Mouse (Mus musculus) thymus, adult 2 months (tissue): ENCODE measurements at regions not wholly inside any gene's neighbourhood (a gene's known extent, or its start where the extent isn't known, plus 50 kb on each side); places are given as distances from the start of the nearest gene placed in this dataset.
"Not testable (repeated sequence)": the region's sequence is repeated elsewhere in the genome, so short reads cannot be mapped to it uniquely, and the experiment has no call there.

Experiments used
- DNase-seq: peaks from one replicate; pipeline ENCODE4 v3.0.0; 2021
- H3K27ac ChIP-seq: fragments of 200-500 bp; 2 replicates; pipeline ENCODE4 v1.5.1; 2012; ENCODE audit warnings: low read length, control low read depth; ENCODE audit not compliant: control insufficient read depth, insufficient read depth
- H3K27me3 ChIP-seq: fragments of 200-500 bp; 2 replicates; pipeline ENCODE4 v1.6.1; 2012; ENCODE audit warnings: mild to moderate bottlenecking, low read length, moderate library complexity, mixed read lengths; ENCODE audit not compliant: control insufficient read depth, insufficient read depth
- H3K36me3 ChIP-seq: fragments of 200-500 bp; 2 replicates; pipeline ENCODE4 v1.6.1; 2012; ENCODE audit warnings: mild to moderate bottlenecking, low read length, moderate library complexity; ENCODE audit not compliant: control insufficient read depth, insufficient read depth
- H3K4me1 ChIP-seq: fragments of 200-500 bp; replicated peaks from 2 replicates; pipeline ENCODE4 v1.6.1; 2012; ENCODE audit warnings: low read length; ENCODE audit not compliant: control insufficient read depth, insufficient read depth
- H3K4me3 ChIP-seq: fragments of 200-500 bp; 2 replicates; pipeline ENCODE4 v1.5.1; 2012; ENCODE audit warnings: mild to moderate bottlenecking, low read length, control low read depth, moderate library complexity; ENCODE audit not compliant: control insufficient read depth, insufficient read depth
- CTCF ChIP-seq: fragments of 200-500 bp; IDR thresholded peaks from 2 replicates; pipeline ENCODE4 v1.5.1; 2012; ENCODE audit warnings: mild to moderate bottlenecking, control low read depth, low read length, moderate library complexity, borderline replicate concordance; ENCODE audit not compliant: control insufficient read depth, poor library complexity, insufficient read depth; ENCODE audit errors: extremely low read depth
- POLR2A ChIP-seq: fragments of 200-500 bp; IDR thresholded peaks from 2 replicates; pipeline ENCODE4 v1.6.1; 2012; ENCODE audit warnings: mild to moderate bottlenecking, low read length, control low read depth, moderate library complexity; ENCODE audit not compliant: control insufficient read depth, poor library complexity, insufficient read depth; ENCODE audit errors: extremely low read depth
- WGBS: fragments of 180-500 bp; shearing (Covaris S2); methylation state at CpG from one replicate; pipeline ENCODE4 v1.1.7; 2018; 5-methylcytosine and 5-hydroxymethylcytosine counted together

- 96% methylated on average over 4 of the region's 4 CpGs for WGBS
- H3K27ac ChIP-seq = no peak overlapping the region
- H3K4me3 ChIP-seq = no peak overlapping the region
- TF ChIP-seq CTCF = no peak
- no peak for TF ChIP-seq POLR2A
- H3K36me3 ChIP-seq = no peaks in the 10 kb centered on the region
- 0 out of 2 replicates have a peak, but pooled peaks cover 2% of the 10 kb centered on the region for H3K4me1 ChIP-seq
- H3K27me3 ChIP-seq = no peaks in the 10 kb centered on the region
- no peak for DNase-seq
Measured at GRCm38 (mm10) chr17:4876431-4876830, 117.7 kb upstream of the Arid1b start.

GRCm38 (mm10) chr17:4881473-4881872, 112.7 kb upstream of the Arid1b start:
- TF ChIP-seq CTCF = no peak
- no peak for DNase-seq
- no peaks in the 10 kb centered on the region for H3K27me3 ChIP-seq
- 17% methylated on average over 5 of the region's 5 CpGs for WGBS
- H3K4me1 ChIP-seq = 0 out of 2 replicates have a peak, but pooled peaks cover 2% of the 10 kb centered on the region
- H3K4me3 ChIP-seq = no peak overlapping the region
- H3K27ac ChIP-seq = no peak overlapping the region
- H3K36me3 ChIP-seq = no peaks in the 10 kb centered on the region

GRCm38 (mm10) chr17:4884083-4884482, 110.0 kb upstream of the Arid1b start:
- 8% methylated on average over 2 of the region's 2 CpGs for WGBS
- Histone ChIP-seq H3K36me3 (no peaks in the 10 kb centered on the region), H3K4me1 (0 out of 2 replicates have a peak, but pooled peaks cover under 1% of the 10 kb centered on the region), H3K27ac (no peak overlapping the region), H3K27me3 (no peaks in the 10 kb centered on the region), H3K4me3 (no peak overlapping the region)
- DNase-seq = no peak
- TF ChIP-seq POLR2A (no peak), CTCF (no peak)

- Histone ChIP-seq H3K27me3 (no peaks in the 10 kb centered on the region), H3K4me3 (no peak overlapping the region), H3K36me3 (no peaks in the 10 kb centered on the region), H3K27ac (no peak overlapping the region), H3K4me1 (no peaks in the 10 kb centered on the region)
- no peak for TF ChIP-seq POLR2A
- TF ChIP-seq CTCF = no peak
- WGBS = 91% methylated on average over 3 of the region's 3 CpGs
- no peak for DNase-seq
Measured at GRCm38 (mm10) chr17:4884761-4885160, 109.4 kb upstream of the Arid1b start.

GRCm38 (mm10) chr17:4887331-4887730, 106.8 kb upstream of the Arid1b start:
- not testable (repeated sequence) for H3K27me3 ChIP-seq, H3K27ac ChIP-seq, DNase-seq, H3K36me3 ChIP-seq, H3K4me1 ChIP-seq, H3K4me3 ChIP-seq
- WGBS = 91% methylated on average over 12 of the region's 12 CpGs

- Histone ChIP-seq H3K4me1 (no peaks in the 10 kb centered on the region), H3K27ac (no peak overlapping the region), H3K4me3 (no peak overlapping the region), H3K27me3 (no peaks in the 10 kb centered on the region), H3K36me3 (no peaks in the 10 kb centered on the region)
- 85% methylated on average over 2 of the region's 2 CpGs for WGBS
- no peak for DNase-seq
- TF ChIP-seq POLR2A (no peak), CTCF (no peak)
Measured at GRCm38 (mm10) chr17:4889577-4889976, 104.6 kb upstream of the Arid1b start.

- H3K27ac ChIP-seq = no peak overlapping the region
- H3K27me3 ChIP-seq = no peaks in the 10 kb centered on the region
- TF ChIP-seq CTCF (no peak), POLR2A (no peak)
- DNase-seq = no peak
- H3K36me3 ChIP-seq = no peaks in the 10 kb centered on the region
- H3K4me3 ChIP-seq = no peak overlapping the region
- H3K4me1 ChIP-seq = no peaks in the 10 kb centered on the region
- 93% methylated on average over 1 of the region's 1 CpGs for WGBS
Measured at GRCm38 (mm10) chr17:4890131-4890530, 104.0 kb upstream of the Arid1b start.
